Mouse (Mus musculus) olfactory bulb, adult 2 months (tissue): ENCODE measurements at regions not wholly inside any gene's neighbourhood (a gene's known extent, or its start where the extent isn't known, plus 50 kb on each side); places are given as distances from the start of the nearest gene placed in this dataset.

Experiments
- CTCF ChIP-seq: fragments of 200-500 bp; IDR thresholded peaks from 2 replicates; pipeline ENCODE4 v1.5.1; 2012; ENCODE audit warnings: low read depth, mild to moderate bottlenecking, low read length, moderate library complexity; ENCODE audit not compliant: insufficient read depth
- POLR2A ChIP-seq: fragments of 200-500 bp; IDR thresholded peaks from 2 replicates; pipeline ENCODE4 v1.6.1; 2012; ENCODE audit warnings: mild to moderate bottlenecking, low read depth, low read length, moderate library complexity; ENCODE audit not compliant: insufficient read depth

- TF ChIP-seq CTCF (no peak), POLR2A (no peak)
Measured at GRCm38 (mm10) chr4:56027258-56027657, 495.0 kb upstream of the Klf4 start.
